Mouse (Mus musculus): Measurements from ENCODE around the gene Ssbp1. TPM values are rescaled to one million over a fixed set of nuclear protein-coding genes. Genes with fewer than 3 reads are reported as not detected.

Gene Ssbp1
- 185 and 223 TPM in 2 replicates for polyA plus RNA-seq (2015; fragmentation: Nextera tagmentation; extraction: Ambion mirVana)

DNA sequence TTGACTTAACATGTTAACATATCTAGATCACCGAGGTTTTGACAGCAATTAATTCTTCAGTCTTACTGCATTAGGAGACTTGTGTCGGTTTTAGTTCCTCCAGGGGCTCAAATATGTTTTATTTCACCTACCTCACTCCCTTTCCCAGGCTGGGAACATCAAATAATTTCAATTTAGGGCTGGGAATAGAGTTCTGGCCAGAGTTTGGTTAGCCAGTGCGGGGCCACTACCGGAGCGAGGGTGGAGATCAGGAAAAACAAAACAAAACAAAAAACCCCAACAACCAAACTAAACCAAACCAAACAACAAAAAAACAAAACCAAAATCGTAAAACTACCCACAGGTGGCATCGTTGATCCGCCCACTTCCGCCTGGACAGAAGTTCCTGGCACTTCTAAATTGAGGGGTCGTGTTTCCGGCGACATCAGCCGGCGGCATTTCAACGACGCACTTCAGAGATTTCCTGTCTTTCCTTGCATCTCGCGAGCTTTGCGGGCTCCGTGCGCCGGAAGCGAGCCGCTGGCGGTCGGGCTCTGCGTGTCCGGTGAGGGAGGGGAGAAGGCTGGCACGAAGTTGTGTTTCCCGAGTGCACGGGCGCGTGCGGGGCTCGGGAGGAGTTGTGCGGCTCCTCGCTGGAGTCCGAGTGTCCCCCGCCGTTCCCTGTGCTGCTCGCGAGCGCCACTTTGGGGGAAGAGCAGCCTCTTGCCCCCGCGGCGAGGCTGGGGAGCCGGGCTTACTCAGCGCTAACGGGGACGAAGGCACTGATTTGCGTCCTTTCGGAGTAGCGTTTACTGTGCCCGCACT lies at the start of gene Ssbp1:
Gene Ssbp1 (plus strand): TSS at position 437 of the 804 bp plus-strand sequence.
- Histone ChIP-seq H3K4me2 (peak within 1 kb of the TSS; percentile 67), H3K9me3 (no peaks in the 10 kb centered on the region), H3K27me3 (no peaks in the 10 kb centered on the region), H3K4me1 (peaks cover 11% of the 10 kb centered on the region), H3K36me3 (peaks cover 28% of the 10 kb centered on the region), H3K9ac (peak within 1 kb of the TSS; percentile 97), H3K4me3 (peak within 1 kb of the TSS; percentile 78), H3K27ac (peak within 1 kb of the TSS; percentile 98)
- 1% methylated on average over 54 of the region's 54 CpGs for WGBS
- ATAC-seq (ENCODE audit: insufficient number of reproducible peaks, insufficient read depth, low FRiP score, low TSS enrichment, low read depth) = peak; percentile 94

DNA sequence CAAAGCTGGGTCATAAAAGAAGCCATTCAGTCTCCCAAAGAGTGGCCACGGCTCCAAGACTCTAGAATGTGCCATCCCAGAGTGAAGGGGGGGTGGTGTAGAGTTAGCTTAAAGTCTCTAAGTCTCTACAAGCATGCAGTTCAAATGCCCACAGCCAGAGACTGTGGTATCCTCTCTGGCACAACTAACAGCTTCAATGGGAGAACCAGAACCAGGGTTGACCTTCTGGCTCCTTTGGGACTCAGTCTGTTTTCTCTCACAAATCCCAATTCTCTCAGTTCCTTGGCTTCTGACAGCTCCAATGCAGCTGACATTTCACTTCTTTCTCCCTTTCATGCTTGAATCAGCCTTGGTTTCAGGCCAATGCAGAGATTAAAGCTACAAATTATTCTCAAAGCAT lies 48.1 kb upstream of the Ssbp1 start:
- H3K4me3 ChIP-seq = no peak overlapping the region
- H3K9ac ChIP-seq = no peak overlapping the region
- no peaks in the 10 kb centered on the region for H3K27me3 ChIP-seq
- no peak for ATAC-seq (ENCODE audit: insufficient number of reproducible peaks, insufficient read depth, low FRiP score, low TSS enrichment, low read depth)
- WGBS = 78% methylated on average over 1 of the region's 1 CpGs
- H3K27ac ChIP-seq = no peak overlapping the region
- H3K4me1 ChIP-seq = no peaks in the 10 kb centered on the region
- no peak overlapping the region for H3K4me2 ChIP-seq
- peaks cover 15% of the 10 kb centered on the region for H3K36me3 ChIP-seq
- no peaks in the 10 kb centered on the region for H3K9me3 ChIP-seq

DNA sequence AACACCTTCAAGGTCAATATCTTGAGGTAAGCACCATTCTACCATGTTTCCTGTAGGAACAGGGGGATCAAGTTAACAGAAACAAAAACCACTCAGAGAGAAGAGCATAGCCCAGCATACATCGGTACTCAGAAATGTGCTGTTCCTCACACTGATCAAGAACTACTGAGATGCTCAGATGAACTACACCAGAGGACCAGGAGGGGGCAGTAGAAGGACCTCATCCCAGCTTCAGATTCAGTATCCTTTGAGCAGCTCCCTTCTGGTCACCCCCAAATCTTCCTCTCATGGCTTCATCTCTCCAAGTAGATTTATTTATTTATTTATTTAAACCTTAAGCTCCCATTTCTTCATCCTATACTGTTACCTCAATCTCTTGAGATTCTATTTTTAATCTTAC lies 47.4 kb upstream of the Ssbp1 start:
- Histone ChIP-seq H3K9ac (no peak overlapping the region), H3K4me3 (no peak overlapping the region), H3K4me2 (no peak overlapping the region), H3K36me3 (peaks cover 10% of the 10 kb centered on the region), H3K27me3 (no peaks in the 10 kb centered on the region), H3K27ac (no peak overlapping the region), H3K9me3 (no peaks in the 10 kb centered on the region), H3K4me1 (no peaks in the 10 kb centered on the region)
- no peak for ATAC-seq (ENCODE audit: insufficient number of reproducible peaks, insufficient read depth, low FRiP score, low TSS enrichment, low read depth)
- WGBS = 50% methylated on average over 1 of the region's 1 CpGs

DNA sequence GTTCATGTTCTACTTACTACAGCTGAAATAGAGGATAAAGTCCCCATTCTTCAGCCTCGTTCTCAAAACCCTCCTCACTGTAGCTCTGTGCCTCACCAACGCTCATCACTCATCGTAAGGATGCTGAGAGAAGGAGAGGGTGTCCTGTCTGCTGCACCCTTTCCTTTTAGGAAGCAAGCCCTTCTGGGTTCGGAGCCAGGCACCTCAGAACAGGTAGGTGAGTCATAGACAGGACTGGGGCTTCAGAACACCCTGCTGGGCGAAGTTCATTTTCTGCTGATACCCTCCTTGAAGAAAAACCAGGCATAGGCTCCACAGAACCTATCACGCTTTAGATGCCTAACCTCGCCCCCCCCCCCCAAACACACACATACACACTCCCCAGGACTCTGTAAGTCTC lies 43.7 kb upstream of the Ssbp1 start:
- peaks cover 13% of the 10 kb centered on the region for H3K4me1 ChIP-seq
- H3K9ac ChIP-seq = no peak overlapping the region
- WGBS = 86% methylated on average over 7 of the region's 7 CpGs
- H3K27ac ChIP-seq = no peak overlapping the region
- no peaks in the 10 kb centered on the region for H3K36me3 ChIP-seq
- no peaks in the 10 kb centered on the region for H3K27me3 ChIP-seq
- H3K9me3 ChIP-seq = no peaks in the 10 kb centered on the region
- H3K4me2 ChIP-seq = no peak overlapping the region
- no peak for ATAC-seq (ENCODE audit: insufficient number of reproducible peaks, insufficient read depth, low FRiP score, low TSS enrichment, low read depth)
- H3K4me3 ChIP-seq = no peak overlapping the region

DNA sequence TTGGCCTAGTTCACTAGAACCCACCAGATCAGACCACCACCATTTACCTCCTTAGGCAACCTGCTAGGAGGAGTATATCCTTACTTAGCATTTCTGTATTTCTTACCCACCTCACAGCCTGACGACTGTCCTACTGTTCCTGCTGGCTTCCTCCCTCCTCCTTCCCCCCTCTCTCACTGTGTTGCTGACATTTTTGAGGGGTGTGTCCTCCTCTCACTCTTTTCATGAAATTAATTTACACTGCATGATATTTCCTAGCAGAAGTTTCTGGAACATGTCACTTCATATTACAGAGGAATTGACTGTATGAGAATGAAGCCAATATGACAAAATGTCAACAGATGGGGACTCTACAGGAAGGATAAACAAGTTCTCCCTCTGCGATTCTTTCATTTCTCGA lies 42.5 kb upstream of the Ssbp1 start:
- 68% methylated on average over 3 of the region's 3 CpGs for WGBS
- no peak for ATAC-seq (ENCODE audit: insufficient number of reproducible peaks, insufficient read depth, low FRiP score, low TSS enrichment, low read depth)
- peaks cover 13% of the 10 kb centered on the region for H3K4me1 ChIP-seq

DNA sequence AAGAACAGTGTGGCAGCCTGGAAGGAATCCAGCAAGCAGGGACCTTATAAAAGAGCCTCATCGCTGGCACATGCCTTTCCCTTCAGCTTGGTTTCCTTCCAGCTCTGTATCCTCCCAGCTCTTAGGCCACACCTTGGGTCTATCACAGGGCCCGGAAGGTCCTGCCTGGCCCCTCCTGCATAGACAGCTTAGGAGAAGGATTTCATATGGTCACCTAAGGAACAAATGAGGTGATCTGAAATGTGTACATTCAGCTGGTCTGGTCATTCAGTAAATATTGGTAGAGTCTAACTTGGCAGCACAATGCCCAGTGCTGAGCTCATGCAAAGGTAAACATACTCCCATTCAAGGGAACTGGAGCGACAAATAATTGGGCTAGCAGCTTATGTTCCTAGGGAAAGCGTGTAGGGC lies 41.6 kb upstream of the Ssbp1 start:
- WGBS = 72% methylated on average over 4 of the region's 4 CpGs
- peaks cover 18% of the 10 kb centered on the region for H3K4me1 ChIP-seq
- no peak for ATAC-seq (ENCODE audit: insufficient number of reproducible peaks, insufficient read depth, low FRiP score, low TSS enrichment, low read depth)

More for the DNA sequence above, 42.5 kb upstream of the Ssbp1 start:
- H3K36me3 ChIP-seq = no peaks in the 10 kb centered on the region
- H3K27me3 ChIP-seq = no peaks in the 10 kb centered on the region
- no peak overlapping the region for H3K9ac ChIP-seq
- no peaks in the 10 kb centered on the region for H3K9me3 ChIP-seq
- no peak overlapping the region for H3K4me2 ChIP-seq
- H3K27ac ChIP-seq = no peak overlapping the region
- H3K4me3 ChIP-seq = no peak overlapping the region

DNA sequence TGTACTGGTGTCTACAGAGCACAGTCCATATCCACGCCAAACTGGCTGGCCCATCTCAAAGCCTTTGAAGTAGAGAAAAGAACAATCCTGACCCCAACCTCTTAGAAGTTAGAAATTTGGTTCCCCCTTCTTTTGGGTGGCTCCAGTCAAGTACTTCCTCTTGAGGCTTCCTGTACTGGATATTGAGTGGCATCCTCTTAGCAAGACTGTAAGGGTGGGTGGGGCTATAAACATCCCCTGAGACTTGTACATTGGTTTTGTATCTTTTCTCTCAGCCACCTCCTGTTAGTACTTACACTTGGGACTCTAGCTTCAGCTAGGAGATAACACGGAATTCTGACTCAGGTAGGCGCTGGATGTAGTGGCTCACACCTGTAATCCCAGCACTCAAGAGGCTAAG lies 40.9 kb upstream of the Ssbp1 start:
- Histone ChIP-seq H3K4me2 (no peak overlapping the region), H3K36me3 (no peaks in the 10 kb centered on the region), H3K4me1 (peaks cover 25% of the 10 kb centered on the region), H3K9me3 (no peaks in the 10 kb centered on the region), H3K27me3 (no peaks in the 10 kb centered on the region), H3K27ac (no peak overlapping the region), H3K4me3 (no peak overlapping the region), H3K9ac (no peak overlapping the region)
- ATAC-seq (ENCODE audit: insufficient number of reproducible peaks, insufficient read depth, low FRiP score, low TSS enrichment, low read depth) = no peak
- WGBS = 90% methylated on average over 3 of the region's 3 CpGs

More for the DNA sequence above, 41.6 kb upstream of the Ssbp1 start:
- H3K4me2 ChIP-seq = no peak overlapping the region
- no peak overlapping the region for H3K9ac ChIP-seq
- H3K9me3 ChIP-seq = no peaks in the 10 kb centered on the region
- H3K36me3 ChIP-seq = no peaks in the 10 kb centered on the region
- no peak overlapping the region for H3K27ac ChIP-seq
- H3K4me3 ChIP-seq = no peak overlapping the region
- H3K27me3 ChIP-seq = no peaks in the 10 kb centered on the region

DNA sequence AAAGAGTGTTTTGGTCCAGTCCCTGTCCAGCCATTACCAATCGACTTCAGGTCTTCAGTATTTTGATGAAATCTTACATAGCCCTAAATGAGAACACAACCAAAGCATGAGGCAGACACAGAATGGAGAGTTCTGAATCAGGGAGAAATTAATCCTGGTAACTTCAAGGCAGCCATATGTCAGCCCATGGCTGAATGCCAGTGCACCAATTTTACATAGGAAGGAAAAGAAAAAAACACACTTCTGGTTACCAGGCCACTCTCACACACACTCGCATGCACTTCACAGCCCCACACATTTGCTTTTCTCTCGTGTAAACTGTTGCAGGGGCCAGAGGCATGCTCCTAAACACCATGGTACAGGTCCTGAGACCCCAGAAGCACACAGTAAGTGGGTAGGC lies 40.3 kb upstream of the Ssbp1 start:
- H3K9ac ChIP-seq = no peak overlapping the region
- no peak for ATAC-seq (ENCODE audit: insufficient number of reproducible peaks, insufficient read depth, low FRiP score, low TSS enrichment, low read depth)
- no peak overlapping the region for H3K4me2 ChIP-seq
- H3K4me1 ChIP-seq = peaks cover 25% of the 10 kb centered on the region
- 56% methylated on average over 3 of the region's 3 CpGs for WGBS
- H3K27ac ChIP-seq = no peak overlapping the region
- H3K36me3 ChIP-seq = no peaks in the 10 kb centered on the region
- H3K27me3 ChIP-seq = no peaks in the 10 kb centered on the region
- H3K4me3 ChIP-seq = no peak overlapping the region
- H3K9me3 ChIP-seq = no peaks in the 10 kb centered on the region

DNA sequence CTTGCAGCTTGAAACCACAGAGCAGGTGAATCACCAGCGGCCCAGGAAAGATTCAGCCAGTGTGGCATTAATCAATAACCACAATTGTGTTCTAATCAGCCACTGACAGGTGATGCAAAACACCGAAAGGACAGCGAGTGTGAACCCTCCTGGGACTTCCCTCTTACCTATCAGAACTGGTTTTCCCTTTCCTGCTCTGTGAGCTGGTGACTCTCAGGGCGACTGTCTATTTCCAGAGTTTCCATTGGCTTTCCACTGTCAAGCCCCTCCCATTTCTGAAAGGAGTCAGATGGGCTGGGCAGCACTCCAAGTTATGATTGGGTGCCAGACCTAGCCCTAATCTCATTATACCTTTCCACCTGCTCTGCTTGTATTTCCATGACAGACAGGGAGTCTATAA lies 39.8 kb upstream of the Ssbp1 start:
- no peak overlapping the region for H3K4me3 ChIP-seq
- H3K4me1 ChIP-seq = peaks cover 28% of the 10 kb centered on the region
- ATAC-seq (ENCODE audit: insufficient number of reproducible peaks, insufficient read depth, low FRiP score, low TSS enrichment, low read depth) = no peak
- H3K4me2 ChIP-seq = no peak overlapping the region
- H3K9ac ChIP-seq = no peak overlapping the region
- H3K9me3 ChIP-seq = no peaks in the 10 kb centered on the region
- H3K36me3 ChIP-seq = no peaks in the 10 kb centered on the region
- 54% methylated on average over 4 of the region's 4 CpGs for WGBS
- H3K27ac ChIP-seq = no peak overlapping the region
- no peaks in the 10 kb centered on the region for H3K27me3 ChIP-seq

DNA sequence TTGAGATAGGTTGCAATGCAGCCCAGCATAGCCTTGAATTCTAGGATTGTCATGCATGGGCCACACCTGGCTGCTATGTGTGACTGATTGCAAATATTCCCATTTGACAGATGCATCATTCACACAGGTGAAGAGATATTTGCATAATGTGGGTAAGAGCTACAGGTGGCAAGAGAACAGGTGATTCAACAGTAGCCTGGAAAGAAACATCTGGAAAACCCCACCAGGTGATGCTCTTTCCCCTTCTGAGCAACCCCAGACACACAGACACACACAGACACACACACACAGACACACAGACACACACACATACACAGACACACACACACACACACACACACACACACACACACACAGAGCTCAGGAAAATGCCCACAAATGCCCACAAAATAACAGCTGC lies 39.3 kb upstream of the Ssbp1 start:
- Histone ChIP-seq H3K4me3 (no peak overlapping the region), H3K27me3 (no peaks in the 10 kb centered on the region), H3K9ac (no peak overlapping the region), H3K4me2 (no peak overlapping the region), H3K4me1 (peaks cover 28% of the 10 kb centered on the region), H3K27ac (no peak overlapping the region), H3K9me3 (no peaks in the 10 kb centered on the region), H3K36me3 (no peaks in the 10 kb centered on the region)
- no peak for ATAC-seq (ENCODE audit: insufficient number of reproducible peaks, insufficient read depth, low FRiP score, low TSS enrichment, low read depth)

DNA sequence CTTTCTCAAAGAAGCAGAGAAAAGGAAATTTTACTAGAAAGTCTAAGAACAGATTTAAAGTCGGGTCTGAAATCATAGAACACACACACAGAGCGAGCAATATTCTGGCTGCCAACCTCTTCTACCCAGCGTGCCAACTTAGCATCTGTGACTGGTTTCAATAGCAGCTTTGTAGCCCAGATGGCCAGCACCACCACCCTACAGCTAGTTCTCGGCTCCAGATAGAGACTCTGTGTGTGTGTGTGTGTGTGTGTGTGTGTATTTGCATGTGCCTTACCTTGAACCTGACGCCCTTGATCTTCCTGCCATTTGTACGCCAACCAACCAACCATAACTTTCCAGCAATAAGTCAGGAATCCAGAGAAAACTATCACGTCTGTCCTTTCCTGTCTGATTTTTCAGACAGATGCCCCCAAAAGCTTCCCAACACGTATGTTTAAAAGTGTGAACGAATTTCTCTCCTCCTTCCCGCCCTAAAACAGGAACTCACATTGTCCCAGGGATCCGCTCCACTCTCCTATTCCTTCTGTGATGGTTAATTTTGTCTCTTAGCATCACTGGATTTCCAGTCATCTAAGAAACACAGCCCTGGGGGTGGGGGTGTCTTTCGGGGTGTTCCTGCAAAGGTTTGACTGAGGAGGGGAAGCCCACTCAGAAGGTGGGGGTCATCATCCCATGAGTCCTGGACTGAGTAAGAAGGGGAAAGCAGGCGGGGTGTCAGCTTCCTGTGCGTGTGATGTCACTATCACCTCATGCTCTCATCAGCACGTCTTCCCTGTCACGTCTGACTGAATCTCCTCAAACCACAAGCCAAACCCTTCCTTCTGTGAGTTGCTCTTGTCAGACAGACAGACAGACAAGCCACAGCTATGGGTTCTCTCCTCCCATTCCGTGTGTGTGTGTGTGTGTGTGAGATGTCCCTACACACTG lies 38.5 kb upstream of the Ssbp1 start:
- Histone ChIP-seq H3K4me3 (no peak overlapping the region), H3K9me3 (no peaks in the 10 kb centered on the region), H3K27me3 (peaks cover 4% of the 10 kb centered on the region), H3K4me2 (no peak overlapping the region), H3K9ac (no peak overlapping the region), H3K4me1 (peaks cover 28% of the 10 kb centered on the region), H3K27ac (no peak overlapping the region), H3K36me3 (no peaks in the 10 kb centered on the region)
- no peak for ATAC-seq (ENCODE audit: insufficient number of reproducible peaks, insufficient read depth, low FRiP score, low TSS enrichment, low read depth)
- WGBS = 82% methylated on average over 17 of the region's 17 CpGs
